Mouse (Mus musculus): ENCODE results near the gene Rgs16. TPM values are rescaled to one million over a fixed set of nuclear protein-coding genes. Genes with fewer than 3 reads are reported as not detected.

Rgs16 gene
- total and polyA plus RNA-seq, 3 experiments: not detected

GRCm38 (mm10) chr1:153704174-153704573, 36.0 kb upstream of the Rgs16 start:
- Histone ChIP-seq H3K4me3 (ENCODE audit: control insufficient read depth in 1 of 2, insufficient read depth in 1 of 2, low read depth in 2 of 2, low read length in 2 of 2) (no peak overlapping the region), H3K4me1 (ENCODE audit: control insufficient read depth in 1 of 2, insufficient read depth in 2 of 2, low read length in 2 of 2) (no peaks in the 10 kb centered on the region), H3K9ac (ENCODE audit: control insufficient read depth, low read depth, low read length, poor library complexity, severe bottlenecking) (no peak overlapping the region), H3K27me3 (ENCODE audit: control insufficient read depth in 1 of 2, insufficient read depth in 2 of 2, low read length in 2 of 2) (no peaks in the 10 kb centered on the region), H3K9me3 (replicated peaks; ENCODE audit: insufficient read depth, low read length) (no peaks in the 10 kb centered on the region), H3K27ac (ENCODE audit: control insufficient read depth, low read depth, low read length) (no peak overlapping the region), H3K36me3 (ENCODE audit: control insufficient read depth in 1 of 2, insufficient read depth in 2 of 2, low read length in 2 of 2) (no peaks in the 10 kb centered on the region), H3K79me2 (ENCODE audit: control insufficient read depth, insufficient read depth, low read length, poor library complexity) (no peaks in the 10 kb centered on the region)
- DNase-seq (ENCODE audit: low read depth, low spot score): no peak
- TF ChIP-seq ETS1 (IDR thresholded peaks at IDR 0.05; ENCODE audit: low read depth, low read length) (no peak), RCOR1 (IDR thresholded peaks at IDR 0.05; ENCODE audit: low read depth, low read length) (no peak), USF1 (IDR thresholded peaks at IDR 0.05; ENCODE audit: low read depth, low read length) (no peak), E2F4 (IDR thresholded peaks at IDR 0.05; ENCODE audit: borderline replicate concordance, low read depth, low read length) (no peak), POLR2A (IDR thresholded peaks at IDR 0.05; ENCODE audit: control insufficient read depth in 1 of 2, insufficient read depth in 1 of 2, low read depth in 1 of 2, low read length in 2 of 2, poor library complexity in 1 of 2) (no peak), KAT2A (conservative IDR thresholded peaks at IDR 0.05; ENCODE audit: low read depth, low read length) (no peak), CHD1 (IDR thresholded peaks at IDR 0.05; ENCODE audit: low read depth, low read length) (no peak), SIN3A (IDR thresholded peaks at IDR 0.05; ENCODE audit: low read length) (no peak), NELFE (IDR thresholded peaks at IDR 0.05; ENCODE audit: low read depth, low read length) (no peak), ZMIZ1 (IDR thresholded peaks at IDR 0.05; ENCODE audit: low read depth, low read length) (no peak), GATA1 (IDR thresholded peaks at IDR 0.05; ENCODE audit: low read depth, low read length) (no peak)

- Histone ChIP-seq H3K79me2 (ENCODE audit: control insufficient read depth, insufficient read depth, low read length, poor library complexity) (no peaks in the 10 kb centered on the region), H3K9me3 (replicated peaks; ENCODE audit: insufficient read depth, low read length) (no peaks in the 10 kb centered on the region), H3K36me3 (ENCODE audit: control insufficient read depth in 1 of 2, insufficient read depth in 2 of 2, low read length in 2 of 2) (no peaks in the 10 kb centered on the region), H3K27me3 (ENCODE audit: control insufficient read depth in 1 of 2, insufficient read depth in 2 of 2, low read length in 2 of 2) (no peaks in the 10 kb centered on the region), H3K27ac (ENCODE audit: control insufficient read depth, low read depth, low read length) (no peak overlapping the region), H3K4me1 (ENCODE audit: control insufficient read depth in 1 of 2, insufficient read depth in 2 of 2, low read length in 2 of 2) (no peaks in the 10 kb centered on the region), H3K4me3 (ENCODE audit: control insufficient read depth in 1 of 2, insufficient read depth in 1 of 2, low read depth in 2 of 2, low read length in 2 of 2) (no peak overlapping the region), H3K9ac (ENCODE audit: control insufficient read depth, low read depth, low read length, poor library complexity, severe bottlenecking) (no peak overlapping the region)
- TF ChIP-seq NRF1 (IDR thresholded peaks at IDR 0.05; ENCODE audit: insufficient read depth, low read depth, low read length, poor library complexity, severe bottlenecking): no peak
- DNase-seq (ENCODE audit: low read depth, low spot score): no peak
Measured at GRCm38 (mm10) chr1:153704996-153705395, 35.2 kb upstream of the Rgs16 start.

- H3K27me3 ChIP-seq (ENCODE audit: control insufficient read depth in 1 of 2, insufficient read depth in 2 of 2, low read length in 2 of 2): no peaks in the 10 kb centered on the region
- no peak overlapping the region for H3K27ac ChIP-seq (ENCODE audit: control insufficient read depth, low read depth, low read length)
- TF ChIP-seq CTCF (IDR thresholded peaks at IDR 0.05 in 2 of 3, conservative IDR thresholded peaks at IDR 0.05 in 1 of 3; ENCODE audit: control insufficient read depth in 1 of 3, insufficient read depth in 1 of 3, low read depth in 2 of 3, low read length in 3 of 3, poor library complexity in 1 of 3, severe bottlenecking in 1 of 3): no peak
- TF ChIP-seq TCF12 (IDR thresholded peaks at IDR 0.05; ENCODE audit: low read depth, low read length): no peak
- no peak for TF ChIP-seq ZNF384 (IDR thresholded peaks at IDR 0.05; ENCODE audit: low read depth, low read length)
- TF ChIP-seq MYC (IDR thresholded peaks at IDR 0.05; ENCODE audit: low read depth, low read length): no peak
- TF ChIP-seq MAX (IDR thresholded peaks at IDR 0.05; ENCODE audit: low read length): no peak
- TF ChIP-seq NRF1 (IDR thresholded peaks at IDR 0.05; ENCODE audit: insufficient read depth, low read depth, low read length, poor library complexity, severe bottlenecking): no peak
- H3K4me1 ChIP-seq (ENCODE audit: control insufficient read depth in 1 of 2, insufficient read depth in 2 of 2, low read length in 2 of 2): no peaks in the 10 kb centered on the region
- no peaks in the 10 kb centered on the region for H3K79me2 ChIP-seq (ENCODE audit: control insufficient read depth, insufficient read depth, low read length, poor library complexity)
- H3K9me3 ChIP-seq (replicated peaks; ENCODE audit: insufficient read depth, low read length): no peaks in the 10 kb centered on the region
- H3K4me3 ChIP-seq (ENCODE audit: control insufficient read depth in 1 of 2, insufficient read depth in 1 of 2, low read depth in 2 of 2, low read length in 2 of 2): no peak overlapping the region
- no peaks in the 10 kb centered on the region for H3K36me3 ChIP-seq (ENCODE audit: control insufficient read depth in 1 of 2, insufficient read depth in 2 of 2, low read length in 2 of 2)
- H3K9ac ChIP-seq (ENCODE audit: control insufficient read depth, low read depth, low read length, poor library complexity, severe bottlenecking): no peak overlapping the region
- DNase-seq (ENCODE audit: low read depth, low spot score): no peak
Measured at GRCm38 (mm10) chr1:153708626-153709025, 31.5 kb upstream of the Rgs16 start.
